Comparison of ENCODE assay signal across 9 mouse cellular contexts in genomic region chr17:65870146-65870545, GRCm38 (mm10). TPM values are rescaled to one million over a fixed set of nuclear protein-coding genes. Genes with fewer than 3 reads are reported as not detected.
A peak's percentile ranks its signal among the peaks of the same experiment; 100 is the strongest.
DNase-seq lines count a peak whose midpoint lies in the region; ATAC-seq and TF ChIP-seq lines count a peak whose summit lies in the region.
"Had no signal": no experiment of that assay in that cellular context is flagged by ENCODE, and none has a peak within 500 bp of the region (broad histone marks: within the 10 kb centered on the region; RNA-seq: fewer than 3 reads in every experiment).

No protein-coding gene starts in this region.

- TF ChIP-seq CTCF in G1E (IDR thresholded peaks at IDR 0.05; ENCODE audit: low read depth, low read length): peak; percentile 78

- no peaks in the 10 kb centered on the region for H3K27me3 ChIP-seq in heart, embryonic 10.5 days (ENCODE audit: insufficient read depth, poor library complexity, severe bottlenecking)
- H3K27me3 ChIP-seq in G1E (ENCODE audit: insufficient read depth, low read length): no peaks in the 10 kb centered on the region
- H3K27me3 ChIP-seq: liver, embryonic 15.5 days had no signal

- intact Hi-C loops in left cerebral cortex, postnatal 14 days (cut with DNase I): loop anchor here (5.0 kb wide), 1 partner anchor 82 kb away; the partner anchor contains the start of gene Twsg1

- peak; percentile 54 to 89 for DNase-seq in heart, adult 18-20 months
- no peak for DNase-seq in heart, embryonic 10.5 days (ENCODE audit: low spot score)
- no peak for DNase-seq in G1E (ENCODE audit: low spot score)
- peak; percentile 72 to 74 for DNase-seq in cerebellum, adult 18-20 months
- peak; percentile 51 for DNase-seq in gastrocnemius, postnatal 25 days
- DNase-seq in left cerebral cortex, postnatal 14 days (ENCODE audit: low spot score in 2 of 2): peak; percentile 66 to 86
- DNase-seq in testis, postnatal 14 days (ENCODE audit: low spot score): peak; percentile 60

- WGBS in heart, embryonic 10.5 days: 48% methylated on average over 4 of the region's 4 CpGs

- H3K9me3 ChIP-seq in heart, embryonic 10.5 days: no peaks in the 10 kb centered on the region
- no peaks in the 10 kb centered on the region for H3K9me3 ChIP-seq in G1E (replicated peaks)
- H3K9me3 ChIP-seq: liver, embryonic 15.5 days had no signal

- H3K4me3 ChIP-seq in heart, embryonic 10.5 days: no peak overlapping the region
- H3K4me3 ChIP-seq in G1E (ENCODE audit: low read depth, low read length): no peak overlapping the region
- H3K4me3 ChIP-seq: liver, embryonic 15.5 days had no signal

- peak; percentile 46 for ATAC-seq in G1E (ENCODE audit: extremely low read depth, insufficient number of reproducible peaks, low FRiP score, poor library complexity, severe bottlenecking)
- peak; percentile 84 for ATAC-seq in monocyte, adult 5-6 weeks (replicated peaks; ENCODE audit: insufficient number of reproducible peaks, low FRiP score, low TSS enrichment, poor library complexity, severe bottlenecking)

- no peak overlapping the region for H3K27ac ChIP-seq in heart, embryonic 10.5 days
- H3K27ac ChIP-seq: liver, embryonic 15.5 days had no signal

- peaks cover 15% of the 10 kb centered on the region for H3K4me1 ChIP-seq in heart, embryonic 10.5 days
- H3K4me1 ChIP-seq in G1E (ENCODE audit: insufficient read depth, low read depth, low read length): peaks cover 55% of the 10 kb centered on the region

- peaks cover 14% of the 10 kb centered on the region for H3K36me3 ChIP-seq in heart, embryonic 10.5 days
- H3K36me3 ChIP-seq in G1E (replicated peaks): peaks cover 46% of the 10 kb centered on the region

RNA-seq across cellular contexts. Expression of gene Ralbp1, which starts 15.5 kb away (rescaled TPM):
- 10 to 100 TPM; 35.3 to 36.3 TPM for total RNA-seq in heart, adult 18-20 months (2021)
- polyA plus RNA-seq in heart, embryonic 10.5 days (2016; fragmentation: Nextera tagmentation; extraction: Ambion mirVana): 46.1 and 52.1 TPM in 2 replicates
- total RNA-seq in G1E (2014; fragmentation: Nextera tagmentation) (29.6 and 32.5 TPM in 2 replicates), G1E (2017) (63.1 and 69.1 TPM in 2 replicates)
- polyA plus RNA-seq in G1E (2012): 54.8 and 58.4 TPM in 2 replicates
- 10 to 100 TPM; 20.2 to 20.5 TPM for total RNA-seq in gastrocnemius, postnatal 25 days (2021)
- total RNA-seq in left cerebral cortex, postnatal 14 days (2021): 10 to 100 TPM; 43.4 to 47.2 TPM
- 102 to 122 TPM (median 106 TPM) in 3 replicates for total RNA-seq in monocyte, adult 5-6 weeks (2017)

Comparison
In these comparisons a context has a peak if more than half of its experiments do, and no peak if none do; other contexts are left out.
1. DNase-seq: peak in heart, adult 18-20 months (2 of 2), cerebellum, adult 18-20 months (2 of 2), gastrocnemius, postnatal 25 days (single experiment), left cerebral cortex, postnatal 14 days (2 of 2) and testis, postnatal 14 days (single experiment); none in heart, embryonic 10.5 days (single experiment) and G1E (single experiment).